Mouse (Mus musculus): ENCODE results near the gene Atad3a. TPM values are rescaled to one million over a fixed set of nuclear protein-coding genes. Genes with fewer than 3 reads are reported as not detected.

The Atad3a gene
- 10 to 100 TPM; 24.2 to 24.6 TPM for total RNA-seq (2023)

DNA sequence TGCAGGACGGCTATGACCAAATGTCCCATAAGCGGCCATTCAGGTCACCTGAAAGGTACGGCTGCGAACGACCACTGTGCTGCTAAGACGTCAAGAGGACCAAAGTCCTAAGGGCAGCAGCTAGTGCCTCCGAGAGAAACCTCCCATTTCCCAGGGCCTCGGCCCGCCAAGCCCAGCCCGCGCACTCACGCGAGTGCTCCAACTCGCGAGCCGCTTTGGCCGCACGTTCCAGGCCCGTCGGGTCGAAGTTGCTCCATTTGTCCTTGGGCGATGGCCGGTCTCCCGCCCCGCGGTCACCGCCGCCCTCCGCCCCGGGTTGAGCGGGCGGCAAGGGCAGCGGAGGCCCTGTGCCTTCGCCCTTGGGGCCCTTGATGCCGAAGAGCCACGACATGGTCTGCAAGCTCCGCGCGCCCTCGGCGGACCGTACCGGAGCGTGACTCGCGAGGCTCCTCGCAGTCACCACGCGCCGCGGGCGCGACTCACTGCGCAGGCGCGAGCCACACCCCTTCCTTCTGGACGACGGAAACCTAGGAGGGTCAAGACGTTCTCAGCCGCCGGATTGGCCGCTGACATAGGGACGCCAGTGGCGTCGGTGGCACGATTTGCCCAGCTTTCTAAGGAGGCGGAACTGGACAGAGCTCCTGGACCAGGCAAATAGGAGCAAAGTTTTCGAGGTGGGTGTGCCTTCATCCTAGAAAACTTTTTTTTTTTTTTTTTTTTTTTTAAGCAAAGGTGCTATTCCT is at the start of gene Atad3a:
Gene Atad3a (minus strand): TSS at position 481 of the 743 bp plus-strand sequence.

DNA sequence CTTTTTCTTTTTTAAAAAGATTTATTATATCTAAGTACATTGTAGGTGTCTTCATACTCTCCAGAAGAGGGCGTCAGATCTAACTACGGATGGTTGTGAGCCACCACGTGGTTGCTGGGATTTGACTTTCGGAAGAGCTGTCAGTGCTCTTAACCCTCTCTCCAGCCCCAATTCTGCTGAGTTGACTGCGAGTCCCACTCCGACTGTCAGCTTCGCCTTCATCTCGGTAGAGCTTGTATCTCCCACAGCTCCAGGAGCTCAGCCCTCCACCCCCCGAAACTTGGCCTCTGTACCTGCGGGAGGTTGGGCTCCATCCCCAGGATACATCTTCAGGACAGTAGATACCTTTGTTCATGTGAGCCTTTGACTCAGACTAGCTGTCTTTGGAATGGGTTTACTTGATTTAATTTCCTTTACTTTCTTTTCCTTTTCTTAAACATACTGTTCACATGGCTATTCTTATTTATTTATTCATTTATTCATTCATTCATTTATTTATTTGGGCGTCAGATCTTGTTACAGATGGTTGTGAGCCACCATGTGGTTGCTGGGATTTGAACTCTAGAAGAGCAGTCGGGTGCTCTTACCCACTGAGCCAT is 41.9 kb upstream of the Atad3a start, which contains the start of gene Mrpl20:
Gene Mrpl20 (plus strand): TSS at position 138 of the 599 bp plus-strand sequence.

DNA sequence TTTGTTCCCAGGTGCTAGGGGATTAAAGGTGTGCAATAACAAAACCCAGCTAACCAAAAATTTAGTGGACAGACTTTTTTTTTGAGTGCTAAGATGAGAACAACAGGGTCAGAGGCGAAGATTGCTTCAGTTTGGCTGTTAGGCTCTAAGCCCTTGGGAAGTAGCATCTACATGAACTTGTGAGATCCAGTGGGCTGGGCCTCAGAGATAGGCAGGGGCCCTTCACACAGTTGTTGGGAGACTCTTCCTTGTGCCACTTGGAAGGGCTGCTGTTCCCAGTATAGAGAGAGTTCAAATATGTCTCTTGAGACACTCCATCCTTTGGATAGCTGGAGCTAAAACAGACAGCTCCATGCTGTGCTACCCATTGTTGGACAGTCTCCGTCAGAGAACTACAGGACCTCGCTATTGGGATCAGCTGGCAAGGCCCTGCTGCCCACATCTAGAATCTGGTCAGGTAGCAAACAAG is 29.2 kb upstream of the Atad3a start, which contains the start of gene Ankrd65:
Gene Ankrd65 (plus strand): TSS at position 419 of the 469 bp plus-strand sequence.

DNA sequence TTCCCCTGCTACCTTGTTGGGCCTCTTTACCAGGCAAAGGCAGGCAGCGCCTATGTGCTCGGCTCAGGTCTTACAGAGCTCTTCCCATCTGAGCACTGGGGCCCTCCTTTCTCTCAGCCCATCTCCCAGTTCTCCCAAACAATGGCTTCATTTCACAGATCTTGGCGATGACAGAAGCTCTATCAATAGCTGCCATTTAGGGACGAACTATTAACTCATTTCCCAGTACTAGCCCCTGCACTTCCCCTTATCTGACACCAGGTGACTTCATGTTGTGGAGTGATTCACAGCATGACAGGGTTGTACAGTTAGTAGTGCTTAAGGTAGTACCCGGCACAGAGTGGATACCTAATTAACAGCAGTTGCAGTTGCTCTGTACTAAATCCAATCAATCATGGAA is 24.9 kb upstream of the Atad3a start, which contains the start of gene Tmem88b:
Gene Tmem88b (minus strand): TSS at position 56 of the 400 bp plus-strand sequence.

DNA sequence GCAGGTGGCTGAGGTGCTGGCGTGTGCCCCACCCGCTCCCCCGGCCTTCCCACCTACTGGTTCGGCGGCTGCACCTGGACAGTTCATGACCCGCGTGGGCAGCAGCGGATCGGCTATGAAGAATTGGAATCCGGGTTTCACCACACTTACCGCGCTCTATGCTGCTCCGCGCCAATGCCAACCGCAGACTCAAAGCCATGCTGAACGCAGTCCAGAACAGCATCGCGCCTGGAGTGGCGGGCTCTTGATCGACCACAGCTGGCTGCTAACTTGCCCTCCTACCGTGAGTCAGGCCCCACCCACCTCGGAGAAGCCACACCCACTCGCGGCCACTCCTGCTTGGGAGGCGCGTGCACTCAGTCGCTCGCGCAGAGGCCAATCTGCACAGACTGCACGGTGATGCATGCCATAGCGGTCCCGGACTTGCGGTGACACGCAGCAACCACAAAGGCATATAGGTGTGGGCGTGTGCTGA is 13.4 kb upstream of the Atad3a start, which contains the start of gene Vwa1:
Gene Vwa1 (minus strand): TSS at position 419 of the 475 bp plus-strand sequence.

DNA sequence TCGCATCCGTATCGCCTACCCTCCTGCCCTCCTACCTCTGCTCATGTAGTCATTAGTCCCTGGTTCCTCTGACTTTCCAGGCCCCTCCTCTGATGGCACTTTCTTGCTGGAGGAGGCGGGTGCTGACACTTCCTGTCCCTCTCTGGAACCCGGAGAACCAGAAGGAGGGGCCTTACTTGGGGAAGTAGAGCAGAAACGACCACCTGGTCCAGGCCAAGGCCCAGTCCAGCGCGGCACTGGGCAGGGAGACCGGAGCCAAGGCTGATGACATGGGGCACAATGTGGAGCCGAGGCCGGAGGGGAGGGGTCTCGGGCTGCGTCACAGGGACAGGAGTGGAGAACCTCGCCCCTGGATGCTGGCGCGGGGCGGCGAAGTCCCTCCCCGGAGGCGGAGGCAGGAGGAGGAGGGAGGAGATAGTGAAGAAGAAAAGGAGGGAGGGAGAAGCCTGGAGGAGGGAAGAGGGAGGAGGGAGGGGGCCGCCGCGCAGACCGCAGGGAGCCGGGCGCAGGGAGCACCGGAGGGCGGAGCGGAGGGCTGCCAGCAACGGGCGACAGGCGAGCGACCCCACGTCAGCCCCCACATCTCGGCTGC is 26.4 kb downstream of the Atad3a start, which contains the start of gene Tmem240:
Gene Tmem240 (plus strand): TSS at position 451 of the 592 bp plus-strand sequence.

DNA sequence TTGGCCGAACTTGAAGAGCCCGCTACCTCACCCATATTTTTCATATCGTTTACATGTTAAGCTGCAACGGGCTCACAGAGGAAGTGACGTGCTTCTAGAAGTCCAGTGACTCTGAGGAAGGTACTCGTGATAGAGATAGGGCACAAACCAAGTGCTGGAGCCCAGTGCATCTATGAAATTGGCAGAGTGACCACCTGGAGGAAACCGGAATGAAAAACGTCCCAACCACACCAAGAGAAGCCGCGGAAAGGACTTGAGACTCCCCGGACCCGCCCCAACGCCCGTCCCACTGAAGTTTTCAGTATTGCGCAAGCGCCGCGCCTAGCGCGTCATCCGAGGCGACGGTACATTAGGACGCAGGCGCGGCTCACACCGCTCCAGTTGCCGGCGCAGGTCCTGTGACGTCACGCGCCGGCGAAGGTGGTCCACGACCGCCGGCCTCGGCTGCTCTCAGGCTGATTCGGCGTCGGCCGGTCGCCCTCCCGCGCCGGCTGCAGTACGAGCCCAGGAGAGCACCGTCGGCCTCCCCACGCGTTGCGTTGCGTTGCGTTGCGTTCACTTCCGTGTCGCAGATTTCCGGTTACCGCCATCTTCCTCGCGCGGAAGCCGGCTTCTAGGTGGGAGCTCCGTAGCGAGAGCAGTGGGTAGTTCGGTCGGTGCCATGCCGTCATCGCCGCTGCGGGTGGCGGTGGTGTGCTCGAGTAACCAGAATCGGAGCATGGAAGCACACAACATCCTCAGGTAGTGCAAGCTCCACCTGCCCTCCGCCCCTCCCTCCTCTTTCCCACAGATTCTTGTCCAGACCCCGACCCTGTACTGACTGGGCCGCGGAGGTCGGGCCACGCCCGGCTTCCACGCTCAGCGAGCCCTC is 55.9 kb downstream of the Atad3a start, which contains the start of gene Ssu72:
Gene Ssu72 (plus strand): TSS at position 80 of the 871 bp plus-strand sequence.

DNA sequence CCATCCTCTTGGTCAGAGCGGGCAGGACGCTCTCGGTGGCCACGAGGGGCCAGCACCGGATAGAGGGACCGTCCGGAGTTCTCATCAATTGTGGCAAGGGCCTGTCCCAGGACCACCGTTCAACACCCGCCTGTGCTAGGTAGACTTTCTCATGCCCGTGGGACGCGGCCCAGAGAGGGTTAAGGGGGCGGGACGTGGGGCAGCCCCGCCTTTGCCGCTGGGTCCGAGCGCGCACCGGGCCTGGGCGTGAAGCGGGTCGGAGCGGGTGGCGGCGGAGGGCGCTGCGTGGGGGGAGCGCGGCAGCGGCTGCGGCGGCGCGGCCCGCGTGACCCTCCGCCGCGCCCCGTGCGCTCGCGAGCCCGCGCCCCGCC is 66.8 kb downstream of the Atad3a start, which contains the start of gene Fndc10:
Gene Fndc10 (plus strand): TSS at position 232 of the 371 bp plus-strand sequence.

Other genes starting within 250 kb of the Atad3a start
- 100 to 1,000 TPM; 507 to 539 TPM for gene Nadk, start 198.7 kb downstream of the Atad3a start, total RNA-seq (2023)
- gene Slc35e2, start 159.7 kb downstream of the Atad3a start, total RNA-seq (2023) = 10 to 100 TPM; 14.0 to 16.4 TPM
- 100 to 1,000 TPM in 1 of 2 experiments, 10 to 100 TPM in 1; 95.9 to 117 TPM for gene Cdk11b, start 136.2 kb downstream of the Atad3a start, total RNA-seq (2023)
- not detected for gene Gm10563, start 115.7 kb downstream of the Atad3a start, total RNA-seq (2023)
- under 1 TPM in 1 of 2 experiments, not detected in 1; 0.36 TPM for gene Mmp23, start 107.7 kb downstream of the Atad3a start, total RNA-seq (2023)
- 10 to 100 TPM; 39.5 to 42.6 TPM for gene Mib2, start 91.9 kb downstream of the Atad3a start, total RNA-seq (2023)
- gene Fndc10, start 66.8 kb downstream of the Atad3a start, total RNA-seq (2023) = 1 to 10 TPM; 2.2 to 2.7 TPM
- 10 to 100 TPM; 73.7 to 74.0 TPM for gene Ssu72, start 56.3 kb downstream of the Atad3a start, total RNA-seq (2023)
- 1 to 10 TPM in 1 of 2 experiments, under 1 TPM in 1; 0.88 to 1.4 TPM for gene Tmem240, start 26.3 kb downstream of the Atad3a start, total RNA-seq (2023)
- under 1 TPM in 1 of 2 experiments, not detected in 1; 0.21 TPM for gene Vwa1, start 13.6 kb upstream of the Atad3a start, total RNA-seq (2023)
- not detected for gene Tmem88b, start 24.8 kb upstream of the Atad3a start, total RNA-seq (2023)
- not detected for gene Ankrd65, start 29.3 kb upstream of the Atad3a start, total RNA-seq (2023)
- 10 to 100 TPM; 51.0 to 54.8 TPM for gene Mrpl20, start 41.8 kb upstream of the Atad3a start, total RNA-seq (2023)
- gene Ccnl2, start 51.4 kb upstream of the Atad3a start, total RNA-seq (2023) = 100 to 1,000 TPM; 158 to 164 TPM
- gene Aurkaip1, start 70.2 kb upstream of the Atad3a start, total RNA-seq (2023) = 10 to 100 TPM; 58.6 to 66.6 TPM
- gene Mxra8, start 78.6 kb upstream of the Atad3a start, total RNA-seq (2023) = 1 to 10 TPM in 1 of 2 experiments, under 1 TPM in 1; 0.50 to 1.3 TPM
- 10 to 100 TPM; 41.4 to 45.3 TPM for gene Dvl1, start 86.3 kb upstream of the Atad3a start, total RNA-seq (2023)
- gene Tas1r3, start 102.3 kb upstream of the Atad3a start, total RNA-seq (2023) = under 1 TPM; 0.58 to 0.84 TPM
- gene Cptp, start 108.3 kb upstream of the Atad3a start, total RNA-seq (2023) = 10 to 100 TPM in 1 of 2 experiments, 1 to 10 TPM in 1; 7.6 to 15.4 TPM
- 10 to 100 TPM; 32.4 to 38.0 TPM for gene Ints11, start 108.5 kb upstream of the Atad3a start, total RNA-seq (2023)
- gene Pusl1, start 130.7 kb upstream of the Atad3a start, total RNA-seq (2023) = 10 to 100 TPM; 23.1 to 25.2 TPM
- 10 to 100 TPM; 57.8 to 64.3 TPM for gene Acap3, start 130.7 kb upstream of the Atad3a start, total RNA-seq (2023)
- 100 to 1,000 TPM; 105 to 114 TPM for gene Ube2j2, start 182.7 kb upstream of the Atad3a start, total RNA-seq (2023)
- 1 to 10 TPM; 2.9 to 9.5 TPM for gene C1qtnf12, start 201.2 kb upstream of the Atad3a start, total RNA-seq (2023)
- gene B3galt6, start 231.6 kb upstream of the Atad3a start, total RNA-seq (2023) = 1 to 10 TPM; 1.7 to 2.4 TPM
- 100 to 1,000 TPM; 142 to 157 TPM for gene Sdf4, start 231.8 kb upstream of the Atad3a start, total RNA-seq (2023)